Mouse (Mus musculus) G1E-ER4 (cell line): ENCODE data around the gene Hes7. TPM values are rescaled to one million over a fixed set of nuclear protein-coding genes. Genes with fewer than 3 reads are reported as not detected.

Experiments used
- GATA1 ChIP-seq: IDR thresholded peaks from one replicate; pipeline ENCODE4 v1.8.0; 2012; ENCODE audit warnings: low read length, inconsistent platforms
- polyA plus RNA-seq: library from polyadenylated mRNA; stranded (reverse); fragments of >175 nt; gene quantifications from 2 replicates; pipeline ENCODE4 v1.2.3, GENCODE M21; 2012

Gene Hes7
- polyA plus RNA-seq, 1 experiment = 1.4 TPM

DNA sequence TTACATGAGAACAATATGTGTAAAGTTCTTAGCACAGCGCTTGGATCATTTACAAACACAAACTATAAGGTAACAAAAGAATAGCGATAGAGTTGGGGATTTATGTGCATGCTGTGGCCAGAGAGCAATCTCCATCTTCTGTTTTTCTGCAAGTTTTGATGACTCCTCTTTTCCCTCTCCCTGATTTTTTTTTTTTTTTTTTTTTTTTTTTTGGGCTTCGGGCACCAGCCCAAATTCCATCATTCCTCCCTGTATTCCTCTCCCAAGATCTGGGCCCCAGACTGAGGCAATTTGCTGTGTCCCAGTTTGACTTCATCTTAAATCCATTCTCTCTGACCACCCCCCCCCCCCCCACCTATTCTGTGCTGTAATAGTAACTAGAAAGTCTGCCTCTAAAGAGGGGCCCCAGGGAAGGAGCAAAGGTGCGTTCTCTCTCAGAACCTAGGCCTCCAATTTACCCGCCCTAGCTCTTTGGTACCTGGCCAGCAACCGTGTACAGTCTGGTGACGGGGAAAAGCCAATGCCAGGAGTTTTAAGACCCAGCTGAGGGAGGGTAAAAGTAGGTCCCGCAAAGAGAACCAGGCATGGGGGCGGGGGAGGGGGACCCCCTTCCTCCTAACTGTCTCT, 23.7 kb upstream of the Hes7 start:
- no peak for TF ChIP-seq GATA1

DNA sequence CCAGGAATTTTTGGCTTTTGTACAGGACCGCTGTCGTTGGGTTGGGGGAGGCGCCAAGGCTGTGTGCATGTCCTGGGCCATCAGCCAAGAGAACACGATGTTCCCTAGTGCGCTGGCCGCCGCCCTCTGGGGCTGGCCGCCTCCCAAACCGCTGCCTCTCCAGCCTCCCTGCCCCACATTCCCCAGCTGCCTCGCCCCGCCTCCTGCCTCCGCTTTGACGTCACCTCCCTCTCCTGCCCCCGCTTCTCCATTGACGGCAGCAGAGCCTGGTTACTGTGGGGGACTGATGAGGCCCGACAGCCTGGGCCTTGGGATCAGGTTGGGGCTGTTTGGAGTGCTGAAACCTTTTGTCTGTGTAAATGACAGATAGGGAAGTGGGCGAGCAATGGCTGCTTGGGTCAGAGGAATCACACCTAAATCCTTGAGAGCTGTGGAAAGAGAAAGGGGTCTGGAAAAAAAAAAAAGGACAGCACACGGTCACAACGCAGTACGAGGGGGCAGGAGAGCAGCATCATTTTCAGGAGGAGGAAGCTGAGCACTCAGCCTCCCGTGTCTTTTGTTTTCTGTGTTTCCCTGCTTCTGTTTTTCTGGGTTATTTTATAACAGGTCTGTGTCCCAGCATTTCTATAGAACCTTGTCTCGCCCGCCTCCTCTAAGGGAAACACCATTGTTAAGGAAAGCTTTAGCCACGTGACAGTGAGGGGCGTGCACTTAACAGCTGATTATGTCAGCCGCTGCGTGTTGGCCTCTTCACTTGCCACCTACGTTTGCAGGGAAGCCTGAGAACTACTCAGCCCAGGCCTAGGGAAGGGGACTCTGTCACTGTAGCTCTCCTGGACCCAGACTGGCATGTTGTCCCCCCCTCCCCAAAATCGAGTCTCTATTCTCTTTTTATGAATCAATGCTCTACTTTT, 23.0 kb upstream of the Hes7 start:
- no peak for TF ChIP-seq GATA1

DNA sequence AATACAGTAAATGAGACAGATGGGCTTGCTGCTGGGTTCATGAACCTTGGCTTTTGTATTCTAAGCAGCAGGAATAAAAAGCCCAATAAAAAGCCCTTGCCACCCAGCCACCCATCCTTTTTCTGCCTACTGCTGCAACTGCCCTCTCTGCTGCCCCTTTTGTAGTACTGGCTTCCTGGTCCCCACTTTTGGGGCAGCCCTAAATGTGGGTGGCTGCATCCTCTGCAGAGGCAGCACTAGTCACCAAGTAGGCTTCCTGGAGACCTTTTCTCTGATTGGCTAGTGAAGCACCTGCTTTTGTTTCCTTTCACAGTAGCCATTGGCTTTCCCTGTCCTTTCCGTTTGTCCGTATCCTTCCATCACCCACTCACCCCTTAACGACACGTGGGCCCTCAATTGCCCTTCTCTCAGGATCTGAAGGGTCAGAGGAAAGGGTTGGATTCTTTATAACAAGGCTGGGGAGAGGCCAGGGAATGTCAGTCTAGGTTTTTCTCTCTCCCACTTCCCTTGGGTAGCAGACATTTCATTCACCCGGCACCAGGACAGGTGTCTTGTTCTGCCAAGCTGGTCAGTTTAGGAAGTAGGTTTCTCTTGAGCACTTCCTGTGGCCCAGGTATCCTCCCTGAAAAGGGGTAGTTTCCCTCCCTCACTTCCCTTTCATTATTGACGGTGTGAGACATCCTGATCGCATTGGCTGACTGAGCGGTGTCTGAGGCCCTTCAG, 22.0 kb upstream of the Hes7 start:
- no peak for TF ChIP-seq GATA1

DNA sequence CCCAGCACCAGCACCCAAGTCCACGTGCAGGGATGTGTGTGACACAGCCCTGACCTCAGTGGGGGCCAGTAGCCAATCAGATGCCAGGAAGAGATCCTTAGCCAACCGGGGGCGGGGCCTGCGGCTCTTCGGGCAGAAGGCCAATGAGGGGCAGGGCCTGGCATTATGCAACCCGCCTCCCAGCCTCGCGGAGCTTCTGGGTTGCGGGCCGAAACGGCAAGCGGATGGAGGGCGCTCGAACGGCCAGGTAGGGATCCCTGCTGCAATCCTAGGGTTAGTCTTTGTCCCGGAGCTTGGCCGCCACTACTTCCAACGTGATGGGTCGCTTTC, 21.5 kb upstream of the Hes7 start:
- no peak for TF ChIP-seq GATA1

DNA sequence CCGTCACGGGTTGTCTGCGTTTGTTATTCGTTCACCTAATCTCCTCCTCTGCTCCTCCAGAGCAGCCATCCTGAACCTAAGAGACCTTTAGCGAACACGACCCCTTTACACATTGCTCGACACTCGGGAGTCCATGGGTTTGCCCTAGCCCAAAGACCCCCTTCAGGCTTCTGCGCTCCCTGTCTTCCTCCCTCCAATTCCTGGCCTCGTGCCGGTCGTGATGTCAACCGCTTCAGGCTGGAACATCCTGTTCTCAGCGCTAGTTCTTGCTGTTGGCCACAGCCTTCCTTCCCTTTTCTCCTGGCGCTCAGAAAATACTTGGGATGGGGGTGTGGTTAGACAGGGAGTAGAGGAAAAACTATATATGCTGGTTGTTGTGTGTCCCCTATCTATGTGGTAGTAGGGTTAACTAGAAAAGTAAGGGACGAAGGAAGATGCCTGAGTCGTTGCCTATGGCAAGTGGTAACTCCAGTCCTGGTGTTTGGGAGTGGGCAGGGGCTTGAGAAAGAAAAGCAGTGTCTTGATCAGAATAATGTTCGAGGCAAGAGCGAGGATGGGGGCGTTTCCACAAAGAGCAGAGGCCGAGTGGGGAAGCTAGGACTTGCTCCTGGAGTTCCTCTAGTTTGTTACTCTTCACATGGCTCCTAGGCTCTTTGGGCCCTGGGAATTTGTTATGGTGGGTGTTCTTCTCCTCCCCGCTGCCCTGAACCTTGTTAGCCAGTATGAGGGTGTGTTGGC, 20.9 kb upstream of the Hes7 start:
- no peak for TF ChIP-seq GATA1

DNA sequence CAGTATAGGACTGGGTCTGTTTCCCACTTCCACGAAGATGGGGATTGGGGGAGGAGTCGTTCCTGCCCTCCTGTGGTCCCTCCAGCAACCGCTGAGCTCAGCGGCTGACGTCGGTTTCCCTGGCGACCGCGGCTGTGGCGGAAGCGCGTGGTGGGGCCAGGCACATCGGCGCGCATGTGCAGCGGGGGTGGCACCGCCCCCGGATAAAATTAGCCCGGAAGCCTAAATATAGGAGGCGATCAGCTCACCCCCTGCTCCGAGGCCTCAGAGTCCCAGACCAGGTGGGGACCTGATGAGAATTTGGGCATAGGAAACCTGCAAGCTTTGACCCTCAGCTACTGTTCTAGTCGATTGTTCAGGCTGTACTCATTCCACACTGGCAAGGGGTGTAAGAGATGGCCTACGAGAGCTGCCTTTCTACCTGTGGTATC, 20.3 kb upstream of the Hes7 start:
- no peak for TF ChIP-seq GATA1

DNA sequence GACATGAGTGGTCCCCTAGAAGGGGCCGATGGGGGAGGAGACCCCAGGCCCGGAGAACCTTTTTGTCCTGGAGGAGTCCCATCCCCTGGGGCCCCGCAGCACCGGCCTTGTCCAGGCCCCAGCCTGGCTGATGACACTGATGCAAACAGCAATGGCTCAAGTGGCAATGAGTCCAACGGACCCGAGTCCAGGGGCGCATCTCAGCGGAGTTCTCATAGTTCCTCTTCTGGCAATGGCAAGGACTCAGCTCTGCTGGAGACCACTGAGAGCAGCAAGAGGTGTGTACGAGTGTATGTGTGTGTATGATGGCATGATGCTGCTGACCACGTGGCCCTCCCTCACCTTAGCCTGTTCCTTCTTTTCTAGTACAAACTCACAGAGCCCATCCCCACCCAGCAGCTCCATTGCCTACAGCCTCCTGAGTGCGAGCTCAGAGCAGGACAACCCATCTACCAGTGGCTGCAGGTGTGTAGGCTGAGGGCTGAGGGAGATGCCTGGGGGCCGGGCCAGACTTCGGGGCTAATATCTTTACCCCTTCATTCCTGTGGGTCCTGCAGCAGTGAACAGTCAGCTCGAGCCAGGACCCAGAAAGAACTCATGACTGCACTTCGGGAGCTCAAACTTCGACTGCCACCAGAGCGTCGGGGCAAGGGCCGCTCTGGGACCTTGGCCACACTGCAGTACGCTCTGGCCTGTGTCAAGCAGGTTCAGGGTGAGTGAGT, 19.4 kb upstream of the Hes7 start:
- TF ChIP-seq GATA1 = no peak

DNA sequence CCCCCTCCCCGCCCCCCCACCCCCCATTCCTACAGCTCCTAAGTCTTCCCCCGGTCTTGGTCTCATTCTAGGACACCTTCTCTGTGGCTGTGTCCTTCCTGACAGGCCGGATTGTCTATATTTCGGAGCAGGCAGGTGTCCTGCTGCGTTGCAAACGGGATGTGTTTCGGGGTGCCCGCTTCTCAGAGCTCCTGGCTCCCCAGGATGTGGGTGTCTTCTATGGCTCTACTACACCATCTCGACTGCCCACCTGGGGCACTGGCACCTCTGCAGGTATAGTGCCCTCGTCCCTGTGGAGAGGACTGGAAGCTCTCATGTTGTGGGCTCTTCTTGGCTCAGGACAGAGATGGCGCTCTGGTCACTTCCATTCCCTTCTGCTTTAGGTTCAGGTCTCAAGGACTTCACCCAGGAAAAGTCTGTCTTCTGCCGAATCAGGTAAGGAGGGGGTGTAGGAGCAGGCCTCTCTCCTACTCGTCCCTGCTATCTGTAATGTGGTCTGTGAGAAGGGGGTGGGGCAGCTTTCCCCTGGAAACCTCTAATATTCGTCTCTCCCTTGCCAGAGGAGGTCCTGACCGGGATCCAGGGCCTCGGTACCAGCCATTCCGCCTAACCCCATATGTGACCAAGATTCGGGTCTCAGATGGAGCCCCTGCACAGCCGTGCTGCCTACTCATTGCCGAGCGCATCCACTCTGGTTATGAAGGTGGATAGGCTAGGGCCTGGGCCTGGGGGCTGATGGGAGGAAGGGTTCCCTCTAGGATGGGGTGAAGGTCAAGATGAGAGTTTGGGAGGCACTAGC, 18.4 kb upstream of the Hes7 start:
- TF ChIP-seq GATA1 = no peak

DNA sequence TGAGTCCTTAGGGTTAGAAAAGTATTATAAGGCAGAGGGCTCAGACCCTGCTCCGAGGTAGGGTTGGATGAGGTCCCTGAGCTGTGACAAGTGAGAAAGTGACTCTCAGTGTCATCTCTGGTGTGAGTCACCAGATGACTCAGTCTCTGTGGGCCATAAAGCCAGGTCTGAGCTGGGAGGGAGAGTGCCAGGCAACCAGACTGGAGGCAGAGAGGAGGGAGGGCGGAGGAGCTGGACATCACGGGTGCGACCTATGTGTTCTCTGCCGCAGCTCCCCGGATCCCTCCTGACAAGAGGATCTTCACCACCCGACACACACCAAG, 17.8 kb upstream of the Hes7 start:
- TF ChIP-seq GATA1 = no peak

DNA sequence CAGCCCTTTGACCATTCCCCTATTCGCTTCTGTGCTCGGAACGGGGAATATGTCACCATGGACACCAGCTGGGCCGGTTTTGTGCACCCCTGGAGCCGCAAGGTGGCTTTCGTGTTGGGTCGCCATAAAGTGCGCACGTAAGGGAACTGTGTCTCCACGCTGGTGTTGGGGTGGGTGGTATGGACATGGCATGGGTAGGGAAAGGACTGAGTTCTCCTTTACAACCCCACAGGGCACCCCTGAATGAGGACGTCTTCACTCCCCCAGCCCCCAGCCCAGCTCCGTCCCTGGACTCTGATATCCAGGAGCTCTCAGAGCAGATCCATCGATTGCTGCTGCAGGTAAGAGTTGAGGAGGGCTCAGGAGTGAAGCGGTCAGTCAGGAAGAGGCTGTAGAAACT, 17.1 kb upstream of the Hes7 start:
- TF ChIP-seq GATA1 = no peak

DNA sequence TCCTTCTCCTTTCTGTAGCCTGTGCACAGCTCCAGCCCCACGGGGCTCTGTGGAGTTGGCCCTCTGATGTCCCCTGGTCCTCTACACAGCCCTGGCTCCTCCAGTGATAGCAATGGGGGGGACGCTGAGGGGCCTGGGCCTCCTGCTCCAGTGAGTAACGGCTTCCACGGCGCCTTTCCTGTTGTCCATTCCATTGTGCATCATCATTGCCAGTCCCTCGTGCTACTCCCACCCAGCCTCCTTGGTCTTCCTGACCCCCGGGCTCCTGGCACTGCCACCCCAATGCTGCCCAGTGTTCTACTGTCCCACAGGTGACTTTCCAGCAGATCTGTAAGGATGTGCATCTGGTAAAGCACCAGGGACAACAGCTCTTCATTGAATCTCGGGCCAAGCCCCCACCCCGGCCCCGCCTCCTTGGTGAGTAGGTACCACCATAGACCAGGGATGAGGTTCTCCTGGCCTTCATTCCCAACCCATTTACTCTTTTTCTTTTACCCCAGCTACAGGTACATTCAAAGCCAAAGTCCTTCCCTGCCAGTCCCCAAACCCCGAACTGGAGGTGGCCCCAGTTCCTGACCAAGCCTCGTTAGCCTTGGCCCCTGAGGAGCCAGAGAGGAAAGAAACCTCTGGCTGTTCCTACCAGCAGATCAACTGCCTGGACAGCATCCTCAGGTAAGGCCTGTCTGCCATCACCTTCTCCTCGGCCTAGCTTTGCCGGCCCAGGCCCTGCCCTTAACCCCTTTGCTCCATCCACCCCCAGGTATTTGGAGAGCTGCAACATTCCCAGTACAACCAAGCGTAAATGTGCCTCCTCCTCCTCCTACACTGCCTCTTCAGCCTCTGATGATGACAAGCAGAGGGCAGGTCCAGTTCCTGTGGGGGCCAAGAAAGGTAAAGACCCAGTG, 16.4 kb upstream of the Hes7 start:
- no peak for TF ChIP-seq GATA1

DNA sequence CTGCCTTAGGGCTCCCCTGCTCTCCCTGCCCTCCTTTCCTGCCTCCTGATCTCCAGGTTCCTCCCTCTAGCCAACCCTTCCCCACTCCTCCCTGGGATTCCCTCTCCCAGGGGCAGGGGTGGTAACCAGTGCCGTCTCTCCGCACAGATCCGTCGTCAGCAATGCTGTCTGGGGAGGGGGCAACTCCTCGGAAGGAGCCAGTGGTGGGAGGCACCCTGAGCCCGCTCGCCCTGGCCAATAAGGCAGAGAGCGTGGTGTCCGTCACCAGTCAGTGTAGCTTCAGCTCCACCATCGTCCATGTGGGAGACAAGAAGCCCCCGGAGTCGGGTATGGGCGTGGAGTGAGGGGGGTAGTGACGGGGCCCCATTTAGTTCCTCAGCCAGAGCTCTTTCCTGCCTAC, 15.7 kb upstream of the Hes7 start:
- TF ChIP-seq GATA1 = no peak

DNA sequence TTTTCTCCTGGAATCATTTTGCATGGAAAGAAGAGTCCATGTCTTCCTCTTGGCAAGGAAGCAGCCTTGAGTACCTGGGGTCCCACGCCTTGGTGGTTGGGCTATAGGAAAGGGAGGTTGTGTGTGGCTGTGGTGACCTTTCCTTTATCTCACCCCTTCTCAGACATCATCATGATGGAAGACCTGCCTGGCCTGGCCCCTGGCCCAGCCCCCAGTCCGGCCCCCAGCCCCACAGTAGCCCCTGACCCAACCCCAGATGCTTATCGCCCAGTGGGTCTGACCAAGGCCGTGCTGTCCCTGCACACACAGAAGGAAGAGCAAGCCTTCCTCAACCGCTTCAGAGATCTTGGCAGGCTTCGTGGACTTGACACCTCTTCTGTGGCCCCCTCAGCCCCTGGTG, 15.0 kb upstream of the Hes7 start:
- TF ChIP-seq GATA1 = no peak
